Mouse (Mus musculus): ENCODE measurements around the gene Lonrf3.

Lonrf3 gene

DNA sequence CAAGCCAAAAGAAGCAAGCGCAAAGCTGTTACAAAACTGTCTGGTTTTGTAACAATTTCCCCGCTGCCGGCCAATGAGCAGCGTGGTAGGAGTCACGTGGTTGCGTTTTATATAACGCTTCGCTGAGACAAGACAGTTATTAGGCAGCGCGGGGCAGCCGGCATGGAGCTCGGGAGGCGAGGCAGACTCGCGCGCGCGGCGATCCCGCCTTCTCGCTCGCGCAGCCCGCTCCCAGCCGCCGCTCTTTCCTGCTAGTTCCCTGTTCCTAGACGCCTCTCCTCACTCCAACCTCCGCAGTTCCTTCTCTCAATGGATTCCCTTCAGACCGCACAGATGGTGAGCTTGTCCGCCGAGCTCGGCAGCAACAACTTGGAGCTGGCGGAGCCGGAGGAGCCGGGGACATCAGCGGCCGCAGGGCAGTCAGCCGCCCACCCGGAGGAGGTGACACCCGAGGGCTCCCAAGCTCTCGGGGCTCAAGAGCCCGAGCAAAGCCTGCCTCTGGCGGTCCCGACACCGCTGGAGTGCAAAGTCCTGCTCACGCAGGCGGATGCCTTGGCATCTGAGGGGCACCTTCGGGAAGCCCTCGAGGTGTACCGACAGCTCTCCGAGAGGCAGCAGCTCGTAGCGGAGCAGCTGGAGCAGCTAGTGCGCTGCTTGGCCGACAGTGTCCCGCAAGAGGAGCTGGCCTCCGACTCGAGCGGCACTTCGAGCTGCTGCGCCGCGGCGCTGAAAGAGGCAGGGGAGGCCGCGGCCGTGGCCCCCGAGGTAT is at the start of gene Lonrf3:
Gene Lonrf3 (plus strand): TSS at position 83 of the 769 bp plus-strand sequence.
- in situ Hi-C loops (cut with MboI, MseI), result no loop called here

DNA sequence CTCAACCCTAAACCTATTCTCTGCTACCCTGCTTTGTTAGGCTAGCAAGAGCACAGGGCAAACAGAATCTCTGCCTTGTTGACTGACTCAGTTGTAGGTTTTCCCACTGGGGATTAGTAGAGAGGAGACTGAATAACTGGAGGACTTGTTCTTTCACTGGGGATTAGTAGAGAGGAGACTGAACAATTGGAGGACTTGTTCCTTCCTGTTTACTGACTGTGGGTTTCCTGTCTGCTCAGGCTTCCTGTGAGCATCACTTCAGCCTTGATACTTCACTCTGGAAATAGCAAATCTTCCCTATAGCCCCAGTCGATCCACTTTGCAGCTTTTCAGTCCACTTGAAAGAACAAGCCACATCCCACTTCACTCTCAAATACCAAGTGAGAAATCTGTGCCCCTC is 49.4 kb upstream of the Lonrf3 start:
- in situ Hi-C loops (cut with MboI, MseI), result no loop called here

DNA sequence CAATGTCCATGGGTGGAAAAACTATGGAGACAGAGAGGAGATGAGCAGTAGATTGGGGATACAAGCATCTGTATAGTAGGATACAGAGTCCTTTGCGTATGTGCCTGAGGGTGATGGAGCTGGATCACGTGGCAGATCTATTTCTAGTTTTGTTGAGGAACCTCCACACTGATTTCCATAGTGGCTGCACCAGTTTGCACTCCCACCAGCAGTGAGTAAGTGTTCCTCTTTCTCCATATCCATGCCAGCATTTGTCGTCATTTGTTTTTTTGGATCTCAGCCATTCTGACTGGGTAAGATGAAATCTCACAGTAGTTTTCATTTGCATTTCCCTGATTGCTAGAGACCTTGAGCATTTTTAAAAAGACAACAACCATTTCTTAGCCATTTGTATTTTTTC is 16.7 kb upstream of the Lonrf3 start:
- in situ Hi-C loops (cut with MboI, MseI), result loop anchor here (5.0 kb wide), 1 partner anchor 81 kb away; no protein-coding TSS in a partner anchor

DNA sequence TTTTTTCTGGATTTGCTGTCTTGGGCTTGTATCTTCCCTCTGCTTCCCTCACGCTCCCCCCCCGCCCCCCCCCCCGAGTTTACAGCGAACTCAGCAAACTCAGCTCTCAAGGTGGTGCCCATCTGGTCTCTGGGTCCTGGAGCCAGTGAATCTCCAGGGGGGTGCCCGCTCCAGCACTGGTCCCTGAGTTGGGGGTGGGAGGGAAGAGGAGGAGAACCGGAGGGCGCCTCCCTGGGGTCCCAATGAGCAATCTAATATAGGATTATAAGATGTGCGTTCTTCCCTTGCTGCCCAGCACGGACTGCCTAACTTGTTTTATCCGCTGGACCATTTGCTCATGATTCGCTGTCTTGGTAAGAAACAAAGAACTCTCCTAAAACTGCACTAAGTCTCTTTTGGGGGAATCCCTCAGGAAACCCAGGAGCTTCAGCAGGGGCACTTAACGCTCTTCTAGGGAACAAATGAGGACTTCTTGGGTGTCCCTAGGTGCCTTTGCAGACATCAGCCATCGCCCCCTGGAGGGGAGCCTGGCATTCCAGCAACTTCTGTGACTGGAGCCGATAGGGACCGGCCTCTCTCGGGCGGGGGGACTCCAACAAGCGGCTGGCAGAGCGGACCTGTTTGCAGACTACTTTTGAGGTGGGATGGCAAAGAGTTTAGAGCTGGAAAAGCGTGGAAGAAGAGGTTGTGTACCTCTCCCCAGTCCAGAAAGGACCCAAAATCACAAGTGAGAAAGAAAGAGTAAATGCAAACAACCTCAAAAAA is 480 bp upstream of the Lonrf3 start:
- in situ Hi-C loops (cut with MboI, MseI), result no loop called here

DNA sequence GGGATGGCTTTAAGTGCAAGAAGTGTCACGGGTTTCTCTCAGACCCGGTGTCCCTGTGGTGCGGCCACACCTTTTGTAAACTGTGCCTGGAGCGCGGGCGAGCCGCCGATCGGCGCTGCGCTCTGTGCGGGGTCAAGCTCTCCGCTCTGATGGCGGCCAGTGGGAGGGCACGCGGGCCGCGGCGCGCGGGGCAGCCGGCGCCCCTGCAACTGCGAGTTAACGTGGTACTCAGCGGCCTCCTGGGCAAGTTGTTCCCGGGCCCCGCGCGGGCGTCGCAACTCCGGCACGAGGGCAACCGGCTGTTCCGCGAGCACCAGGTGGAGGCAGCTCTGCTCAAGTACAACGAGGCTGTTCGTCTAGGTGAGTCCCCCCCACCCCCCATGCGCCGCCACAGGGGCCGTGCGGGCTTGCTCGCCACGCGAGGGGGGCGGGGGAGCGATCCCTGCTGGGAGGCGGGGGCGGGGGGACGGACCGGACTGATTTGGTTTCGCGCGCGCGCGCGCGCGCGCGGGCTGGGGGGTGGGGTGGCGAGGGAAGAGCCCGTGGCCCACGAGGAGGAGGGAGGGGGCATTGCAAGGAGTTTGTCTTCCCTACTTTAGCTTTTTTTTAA is 992 bp downstream of the Lonrf3 start:
- in situ Hi-C loops (cut with MboI, MseI), result no loop called here

DNA sequence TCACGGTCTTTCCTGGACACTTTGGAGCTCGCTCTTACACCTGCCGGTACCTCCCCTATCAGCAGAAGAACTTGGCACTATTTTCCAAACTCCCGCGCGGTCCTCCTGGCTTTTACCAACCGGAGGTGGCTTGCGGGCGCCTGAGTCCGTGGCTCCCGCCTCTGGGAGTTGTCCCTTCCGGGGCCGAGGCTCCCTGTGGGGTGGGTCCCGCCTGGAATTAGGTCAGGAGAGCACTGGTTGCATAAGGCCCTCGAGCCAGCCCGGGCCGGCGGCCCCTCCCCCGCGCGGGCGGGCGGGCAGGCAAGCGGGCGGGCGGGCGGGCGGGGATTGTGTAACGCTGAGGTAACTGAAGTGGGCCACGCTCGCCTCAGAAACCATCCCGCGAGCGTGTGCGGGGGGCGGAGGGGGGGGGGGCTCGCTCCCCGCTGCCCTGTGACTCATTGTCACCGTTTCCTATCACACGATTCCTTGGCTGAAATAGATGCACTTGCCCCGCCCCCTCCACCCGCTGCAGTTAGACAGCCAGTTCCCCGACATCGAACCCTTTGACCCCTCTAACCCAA is 1.8 kb downstream of the Lonrf3 start:
- in situ Hi-C loops (cut with MboI, MseI), result no loop called here

DNA sequence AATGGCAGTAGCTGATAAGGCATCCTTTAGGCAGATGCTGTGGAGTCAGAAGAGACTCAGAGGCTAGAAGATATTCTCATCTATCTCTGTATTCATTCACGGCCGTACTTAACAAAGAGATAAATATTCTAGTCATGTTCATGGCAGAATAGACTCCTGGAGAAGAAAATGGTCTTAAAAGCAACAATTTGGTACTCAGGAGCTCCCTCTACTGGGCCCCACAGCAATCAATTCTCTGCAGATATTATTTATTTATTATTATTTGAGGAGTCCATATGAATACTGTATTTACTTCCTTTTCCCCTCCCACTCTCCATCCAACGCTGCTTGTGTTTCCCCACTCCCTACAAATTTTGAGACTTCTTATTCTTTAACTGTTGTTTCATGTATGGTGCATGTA is 24.3 kb downstream of the Lonrf3 start:
- in situ Hi-C loops (cut with MboI, MseI), result no loop called here

DNA sequence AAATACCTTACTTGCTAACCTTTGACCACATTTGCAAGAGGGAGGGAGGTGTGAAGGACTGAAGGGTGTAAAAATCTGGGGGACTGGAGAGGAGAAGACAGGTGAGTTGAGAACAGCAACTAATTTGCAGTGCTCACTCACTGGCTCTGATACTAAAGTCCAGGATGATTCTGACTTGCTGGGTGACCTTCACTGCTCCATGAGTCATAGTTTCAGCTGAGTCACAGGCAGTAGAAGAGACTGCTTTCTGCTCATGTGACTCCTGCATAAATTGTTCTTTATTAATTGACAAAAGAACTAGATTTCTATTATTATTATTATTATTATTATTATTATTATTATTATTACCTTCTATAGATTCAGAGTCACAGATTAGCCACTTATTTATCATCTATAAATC is 57.2 kb downstream of the Lonrf3 start:
- in situ Hi-C loops (cut with MboI, MseI), result loop anchor here (5.0 kb wide), 1 partner anchor 158 kb away; no protein-coding TSS in a partner anchor

DNA sequence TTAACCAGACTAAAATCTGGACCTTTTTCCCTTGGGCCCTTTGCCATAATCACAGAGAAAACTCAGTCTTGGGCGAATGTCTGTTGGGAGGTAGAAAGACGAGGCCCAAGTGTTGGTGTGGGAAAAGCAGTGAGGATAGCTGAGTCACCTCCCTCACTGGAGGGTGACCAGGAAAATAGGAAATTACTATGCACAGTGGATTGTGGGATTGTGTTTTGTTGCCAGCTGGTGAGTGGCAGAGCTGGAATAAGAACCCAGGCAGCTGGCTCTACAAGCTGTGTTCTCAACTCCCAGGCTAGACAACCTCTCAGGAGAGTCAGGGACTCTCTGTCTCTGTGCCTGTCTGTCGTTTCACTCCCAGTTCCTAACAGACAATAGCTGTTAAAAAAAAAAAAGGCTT is 61.8 kb downstream of the Lonrf3 start:
- in situ Hi-C loops (cut with MboI, MseI), result loop anchor here (5.0 kb wide), 2 partner anchors 78 to 163 kb away; no protein-coding TSS in a partner anchor

DNA sequence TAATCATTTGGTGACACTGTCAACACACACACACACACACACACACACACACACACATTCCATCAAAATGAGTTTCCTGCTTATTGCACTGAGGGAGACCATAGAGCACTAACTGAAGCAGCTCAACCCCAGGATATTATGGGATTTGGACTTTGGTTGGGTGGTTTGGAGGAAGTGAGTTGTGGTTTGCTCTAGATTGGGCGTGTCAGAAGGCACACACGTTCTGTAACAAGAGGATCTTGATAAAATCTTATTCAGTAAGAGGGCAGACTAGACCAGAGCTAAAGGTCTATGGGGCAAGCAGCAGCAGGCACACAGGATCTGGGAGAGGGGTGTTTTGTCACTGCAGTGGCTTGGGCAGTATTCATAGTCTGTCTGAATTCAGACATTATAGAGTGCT is 62.4 kb downstream of the Lonrf3 start:
- in situ Hi-C loops (cut with MboI, MseI), result loop anchor here (5.0 kb wide), 1 partner anchor 78 kb away; no protein-coding TSS in a partner anchor

DNA sequence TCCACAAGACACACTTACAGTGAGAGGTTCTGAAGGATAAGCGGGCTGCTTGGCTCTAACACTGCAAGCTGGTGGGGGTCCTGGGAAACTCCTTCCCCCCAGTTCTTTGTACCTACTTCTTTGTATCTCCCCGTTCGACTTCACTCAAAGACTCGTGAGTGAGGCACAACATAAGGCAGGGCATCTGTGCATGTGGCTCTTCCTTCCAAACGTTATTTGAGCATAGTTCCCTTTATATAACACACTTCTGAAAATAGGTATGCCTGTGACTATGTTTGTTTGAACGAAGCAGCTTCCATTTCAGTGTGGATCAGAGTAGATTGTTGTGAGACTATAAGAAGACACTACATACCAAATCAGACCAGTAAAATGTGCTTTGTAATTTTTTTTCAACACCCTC is 64.5 kb downstream of the Lonrf3 start:
- in situ Hi-C loops (cut with MboI, MseI), result loop anchor here (5.0 kb wide), 1 partner anchor 80 kb away; no protein-coding TSS in a partner anchor

DNA sequence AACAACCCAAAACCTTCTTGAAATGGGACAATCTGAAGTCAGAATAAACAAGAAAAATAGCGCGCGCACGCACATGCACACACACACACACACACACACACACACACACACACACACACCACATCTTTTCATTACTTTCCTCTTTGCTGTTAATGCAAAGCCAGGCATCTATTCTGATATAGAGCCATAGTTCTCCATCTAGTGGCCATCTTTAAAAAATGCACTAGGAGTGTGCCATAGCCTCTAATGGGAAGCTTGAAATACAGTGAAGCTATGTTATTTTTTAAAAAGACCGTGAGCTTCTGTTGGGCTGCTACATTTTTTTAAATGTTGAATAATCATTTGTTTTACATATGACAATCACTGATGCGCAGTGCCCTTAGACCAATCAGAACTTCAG is 65.1 kb downstream of the Lonrf3 start:
- in situ Hi-C loops (cut with MboI, MseI), result loop anchor here (5.0 kb wide), 1 partner anchor 81 kb away; no protein-coding TSS in a partner anchor

DNA sequence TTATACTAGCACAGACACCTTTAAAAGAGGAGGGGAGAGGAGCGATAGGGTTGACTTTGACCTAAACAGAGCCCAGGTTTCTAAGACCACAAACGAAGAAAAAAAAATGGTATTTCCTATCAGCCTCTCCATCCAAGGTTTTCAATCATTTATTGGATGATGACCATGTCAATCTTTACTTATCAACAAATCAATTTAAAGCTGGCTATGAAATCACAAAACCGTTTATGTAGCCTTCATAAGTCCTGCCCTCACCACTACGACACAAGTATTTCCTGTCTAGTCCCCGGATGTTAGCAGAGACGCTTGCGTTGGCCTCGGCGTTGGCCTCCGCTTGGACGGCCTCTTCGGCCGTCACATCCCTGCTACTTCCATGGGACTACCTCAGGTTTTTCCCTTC is 72.8 kb downstream of the Lonrf3 start, which contains the start of gene Gm6268:
Gene Gm6268 (plus strand): TSS at position 301 of the 400 bp plus-strand sequence.
- in situ Hi-C loops (cut with MboI, MseI), result no loop called here

DNA sequence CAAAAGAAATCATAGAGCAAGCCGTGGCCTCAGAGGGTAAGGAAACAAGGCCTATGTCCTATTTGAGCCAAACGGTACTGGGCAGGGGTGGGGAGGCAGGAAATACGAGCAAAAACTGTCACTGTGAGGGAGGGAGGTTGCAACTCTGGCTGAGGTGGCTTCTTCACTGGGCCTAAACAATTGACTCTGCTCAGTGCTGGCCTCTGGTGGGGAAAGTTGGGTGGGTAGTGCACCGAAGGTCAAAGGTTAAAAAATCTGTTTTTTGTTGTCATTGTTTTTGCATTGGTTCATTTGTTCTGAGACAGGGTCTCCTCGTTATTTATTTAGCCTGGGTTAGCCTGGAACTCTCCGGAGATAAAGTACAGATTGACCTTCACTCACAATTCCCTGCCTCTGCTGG is 74.2 kb downstream of the Lonrf3 start:
- in situ Hi-C loops (cut with MboI, MseI), result no loop called here
